Mouse (Mus musculus): ENCODE measurements around the gene Cmss1. TPM values are rescaled to one million over a fixed set of nuclear protein-coding genes. Genes with fewer than 3 reads are reported as not detected.

Gene Cmss1
- polyA plus RNA-seq, 1 experiment from 2014 or later = 47.9 TPM

- Histone ChIP-seq H3K4me2 (replicated peaks) (no peak overlapping the region), H3K4me3 (no peak overlapping the region), H3K27me3 (no peaks in the 10 kb centered on the region), H3K9me3 (no peaks in the 10 kb centered on the region), H3K27ac (replicated peaks) (no peak overlapping the region), H3K9ac (replicated peaks) (no peak overlapping the region), H3K36me3 (no peaks in the 10 kb centered on the region), H3K4me1 (no peaks in the 10 kb centered on the region)
- WGBS = 76% methylated on average over 3 of the region's 3 CpGs
- no peak for ATAC-seq (ENCODE audit: low FRiP score, low read depth)
Measured at GRCm38 (mm10) chr16:57314236-57314635, 292.4 kb downstream of the Cmss1 start.

DNA sequence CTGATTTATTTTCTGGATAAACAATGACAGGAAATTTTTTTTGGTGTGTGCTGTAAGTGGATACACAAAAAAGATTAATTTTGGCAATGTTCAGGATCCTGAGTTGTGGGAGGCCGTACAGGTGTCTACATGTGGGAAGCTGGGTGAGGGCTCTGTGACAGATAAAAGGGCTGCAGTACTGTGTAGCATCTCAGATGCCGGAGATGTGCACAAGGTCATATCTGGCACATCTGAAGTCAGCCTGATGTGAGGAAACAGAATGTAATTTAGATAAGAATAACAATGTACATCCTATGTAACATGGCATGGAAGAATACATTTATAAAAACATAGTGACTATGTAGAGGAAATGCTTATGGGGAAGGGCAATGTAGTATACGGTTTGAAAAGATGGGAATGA is 293.2 kb downstream of the Cmss1 start:
- WGBS = 96% methylated on average over 3 of the region's 3 CpGs
- H3K27ac ChIP-seq (replicated peaks) = no peak overlapping the region
- H3K36me3 ChIP-seq = no peaks in the 10 kb centered on the region
- no peaks in the 10 kb centered on the region for H3K9me3 ChIP-seq
- ATAC-seq (ENCODE audit: low FRiP score, low read depth) = no peak
- H3K4me3 ChIP-seq = no peak overlapping the region
- no peak overlapping the region for H3K4me2 ChIP-seq (replicated peaks)
- H3K9ac ChIP-seq (replicated peaks) = no peak overlapping the region
- no peaks in the 10 kb centered on the region for H3K27me3 ChIP-seq
- no peaks in the 10 kb centered on the region for H3K4me1 ChIP-seq

DNA sequence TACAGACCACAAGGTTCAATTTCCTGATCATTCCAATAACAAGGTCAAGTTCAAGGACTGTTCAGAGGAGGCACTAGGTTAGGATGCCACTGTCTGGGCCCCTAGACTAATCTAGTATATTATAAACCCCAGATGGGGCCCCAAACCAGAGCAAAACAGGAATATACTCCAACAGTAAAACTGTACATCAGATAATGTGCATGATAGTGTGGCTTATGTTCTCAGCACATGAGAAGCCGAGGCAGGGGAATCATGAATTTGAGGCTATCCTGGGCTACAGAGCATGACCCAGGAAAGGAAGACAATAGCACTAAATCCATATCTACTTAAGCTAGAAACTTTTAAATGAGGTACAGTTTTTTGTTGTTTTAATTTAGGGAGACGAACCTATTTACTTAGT is 294.5 kb downstream of the Cmss1 start:
- no peak overlapping the region for H3K9ac ChIP-seq (replicated peaks)
- H3K36me3 ChIP-seq = no peaks in the 10 kb centered on the region
- no peak for ATAC-seq (ENCODE audit: low FRiP score, low read depth)
- H3K4me1 ChIP-seq = no peaks in the 10 kb centered on the region
- no peak overlapping the region for H3K4me2 ChIP-seq (replicated peaks)
- WGBS = 87% methylated on average over 2 of the region's 2 CpGs
- H3K27me3 ChIP-seq = no peaks in the 10 kb centered on the region
- H3K9me3 ChIP-seq = no peaks in the 10 kb centered on the region
- H3K27ac ChIP-seq (replicated peaks) = no peak overlapping the region
- H3K4me3 ChIP-seq = no peak overlapping the region

DNA sequence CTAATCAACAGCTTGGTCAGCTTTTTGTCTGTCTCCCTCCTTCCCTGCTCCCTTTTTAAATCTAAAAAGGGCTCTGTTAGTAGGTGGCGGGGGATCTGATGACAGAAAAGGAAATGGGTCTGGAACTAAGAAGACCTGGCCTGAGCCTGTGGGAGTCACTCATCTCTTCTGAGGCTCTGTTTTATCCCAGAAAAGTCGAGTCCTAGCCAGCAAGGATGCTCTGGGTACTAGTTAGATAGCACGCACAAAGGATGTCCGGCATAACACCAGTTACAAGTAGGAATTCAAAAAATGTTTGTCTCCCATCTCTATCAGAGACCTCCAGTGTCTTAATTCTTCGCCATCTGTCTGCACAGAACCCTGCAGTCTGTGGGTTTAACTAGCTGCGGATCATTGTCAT is 301.2 kb downstream of the Cmss1 start:
- no peaks in the 10 kb centered on the region for H3K4me1 ChIP-seq
- WGBS = 80% methylated on average over 6 of the region's 6 CpGs
- H3K9me3 ChIP-seq = no peaks in the 10 kb centered on the region
- no peak overlapping the region for H3K9ac ChIP-seq (replicated peaks)
- no peak overlapping the region for H3K4me2 ChIP-seq (replicated peaks)
- no peaks in the 10 kb centered on the region for H3K27me3 ChIP-seq
- no peaks in the 10 kb centered on the region for H3K36me3 ChIP-seq
- ATAC-seq (ENCODE audit: low FRiP score, low read depth) = no peak
- no peak overlapping the region for H3K4me3 ChIP-seq
- H3K27ac ChIP-seq (replicated peaks) = no peak overlapping the region

GRCm38 (mm10) chr16:57303716-57304115 is 302.9 kb downstream of the Cmss1 start:
- Histone ChIP-seq H3K9ac (replicated peaks) (no peak overlapping the region), H3K4me2 (replicated peaks) (no peak overlapping the region), H3K27ac (replicated peaks) (no peak overlapping the region), H3K36me3 (no peaks in the 10 kb centered on the region), H3K27me3 (no peaks in the 10 kb centered on the region), H3K9me3 (no peaks in the 10 kb centered on the region), H3K4me1 (no peaks in the 10 kb centered on the region), H3K4me3 (no peak overlapping the region)
- WGBS = 67% methylated on average over 19 of the region's 19 CpGs
- no peak for ATAC-seq (ENCODE audit: low FRiP score, low read depth)

DNA sequence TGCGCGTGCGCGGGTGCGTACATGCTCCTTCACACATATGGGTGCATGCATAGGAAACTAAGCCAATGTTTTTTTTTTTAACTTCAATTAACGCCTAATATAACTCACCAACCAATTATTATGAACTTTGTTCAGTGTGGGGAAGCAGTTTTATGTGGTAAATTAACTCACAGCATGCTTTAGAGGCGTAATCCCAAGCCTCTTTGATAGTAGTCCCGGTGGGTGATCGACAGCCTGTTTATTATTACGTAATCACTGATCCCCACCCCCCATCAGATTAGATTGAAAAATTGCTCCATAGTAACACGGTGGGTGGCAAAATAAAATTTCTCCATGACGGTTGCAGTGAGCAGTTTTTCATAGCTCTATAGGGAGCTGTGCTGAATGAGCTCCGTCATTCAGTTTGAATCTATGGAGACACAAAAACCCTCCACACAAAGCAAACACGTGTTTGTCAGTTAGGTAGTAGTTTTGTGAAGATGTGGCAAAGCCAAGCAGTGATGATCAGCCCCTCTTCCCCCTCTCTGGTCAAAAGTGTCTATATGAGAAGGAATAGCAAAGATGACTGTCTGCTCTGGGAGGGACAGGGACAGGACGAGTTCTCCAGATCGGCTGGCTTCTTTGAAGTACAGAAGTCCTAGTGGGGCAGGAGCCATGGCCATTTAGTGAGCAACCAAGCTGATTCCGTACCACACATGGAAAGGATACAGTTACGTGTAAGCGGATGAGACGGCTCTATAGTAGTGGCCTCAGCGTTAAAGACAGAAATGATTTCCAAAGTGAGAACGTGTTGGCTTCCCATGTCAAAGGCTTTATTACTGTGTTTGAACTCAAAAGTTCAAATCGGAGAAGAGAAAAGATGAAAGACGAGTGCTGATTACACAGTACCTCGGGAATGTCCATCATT is 303.6 kb downstream of the Cmss1 start:
- no peak overlapping the region for H3K4me2 ChIP-seq (replicated peaks)
- WGBS = 77% methylated on average over 25 of the region's 25 CpGs
- no peak overlapping the region for H3K4me3 ChIP-seq
- H3K27ac ChIP-seq (replicated peaks) = no peak overlapping the region
- no peaks in the 10 kb centered on the region for H3K36me3 ChIP-seq
- ATAC-seq (ENCODE audit: low FRiP score, low read depth) = no peak
- H3K9ac ChIP-seq (replicated peaks) = no peak overlapping the region
- H3K27me3 ChIP-seq = no peaks in the 10 kb centered on the region
- H3K4me1 ChIP-seq = no peaks in the 10 kb centered on the region
- no peaks in the 10 kb centered on the region for H3K9me3 ChIP-seq

DNA sequence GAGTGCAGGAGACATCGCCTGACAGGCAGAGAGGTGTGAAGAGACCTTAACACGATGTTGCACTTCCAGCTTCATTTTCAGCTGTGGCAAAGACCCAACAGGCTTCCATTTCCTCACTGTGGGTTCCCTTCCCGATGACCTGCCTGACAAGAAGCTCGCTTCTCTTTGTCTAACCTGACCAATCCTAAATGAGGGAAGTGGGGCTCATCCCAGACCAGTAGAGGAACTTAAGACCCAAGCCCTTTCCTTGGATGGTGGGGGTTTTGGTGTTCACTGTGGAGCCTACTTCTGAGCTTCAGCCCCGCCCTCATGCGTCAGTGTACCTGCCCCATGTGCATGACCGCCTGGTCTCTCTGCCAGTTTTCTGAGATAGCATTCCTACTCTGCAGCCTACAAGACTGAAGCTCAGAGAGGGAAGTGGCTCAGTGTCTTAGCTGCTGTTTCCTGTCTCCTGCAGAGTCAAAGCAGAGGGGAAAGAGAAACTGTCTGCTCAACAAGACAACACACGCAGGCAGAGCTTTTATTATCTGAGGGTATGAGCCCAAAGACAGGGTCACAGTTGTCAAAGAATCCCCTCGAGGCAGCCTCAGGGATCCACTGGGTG is 305.1 kb downstream of the Cmss1 start:
- Histone ChIP-seq H3K4me2 (replicated peaks) (no peak overlapping the region), H3K27ac (replicated peaks) (no peak overlapping the region), H3K27me3 (no peaks in the 10 kb centered on the region), H3K9ac (replicated peaks) (no peak overlapping the region), H3K4me1 (no peaks in the 10 kb centered on the region), H3K9me3 (no peaks in the 10 kb centered on the region), H3K4me3 (no peak overlapping the region), H3K36me3 (no peaks in the 10 kb centered on the region)
- WGBS = 80% methylated on average over 9 of the region's 9 CpGs
- ATAC-seq (ENCODE audit: low FRiP score, low read depth) = no peak

GRCm38 (mm10) chr16:57295216-57295934 is 311.3 kb downstream of the Cmss1 start:
- Histone ChIP-seq H3K9ac (replicated peaks) (no peak overlapping the region), H3K9me3 (no peaks in the 10 kb centered on the region), H3K27ac (replicated peaks) (no peak overlapping the region), H3K36me3 (no peaks in the 10 kb centered on the region), H3K4me1 (no peaks in the 10 kb centered on the region), H3K27me3 (no peaks in the 10 kb centered on the region), H3K4me2 (replicated peaks) (no peak overlapping the region), H3K4me3 (no peak overlapping the region)
- ATAC-seq (ENCODE audit: low FRiP score, low read depth) = no peak
- 90% methylated on average over 10 of the region's 10 CpGs for WGBS

- 73% methylated on average over 2 of the region's 2 CpGs for WGBS
- H3K4me2 ChIP-seq (replicated peaks) = no peak within 1 kb of the TSS
- no peak for ATAC-seq (ENCODE audit: low FRiP score, low read depth)
- no peaks in the 10 kb centered on the region for H3K36me3 ChIP-seq
- no peak within 1 kb of the TSS for H3K27ac ChIP-seq (replicated peaks)
- no peaks in the 10 kb centered on the region for H3K4me1 ChIP-seq
- no peaks in the 10 kb centered on the region for H3K27me3 ChIP-seq
- H3K9ac ChIP-seq (replicated peaks) = no peak within 1 kb of the TSS
- H3K4me3 ChIP-seq = no peak within 1 kb of the TSS
- no peaks in the 10 kb centered on the region for H3K9me3 ChIP-seq
Measured at GRCm38 (mm10) chr16:57292765-57293164, 313.9 kb downstream of the Cmss1 start, which contains the start of gene Tmem30c. Gene Tmem30c, minus strand, starts transcription at chr16:57292865.

- Histone ChIP-seq H3K4me1 (no peaks in the 10 kb centered on the region), H3K27me3 (no peaks in the 10 kb centered on the region), H3K9ac (replicated peaks) (no peak overlapping the region), H3K36me3 (no peaks in the 10 kb centered on the region), H3K4me2 (replicated peaks) (no peak overlapping the region), H3K9me3 (no peaks in the 10 kb centered on the region), H3K27ac (replicated peaks) (no peak overlapping the region), H3K4me3 (no peak overlapping the region)
- WGBS = 67% methylated on average over 4 of the region's 4 CpGs
- ATAC-seq (ENCODE audit: low FRiP score, low read depth) = no peak
Measured at GRCm38 (mm10) chr16:57292296-57292695, 314.4 kb downstream of the Cmss1 start.

DNA sequence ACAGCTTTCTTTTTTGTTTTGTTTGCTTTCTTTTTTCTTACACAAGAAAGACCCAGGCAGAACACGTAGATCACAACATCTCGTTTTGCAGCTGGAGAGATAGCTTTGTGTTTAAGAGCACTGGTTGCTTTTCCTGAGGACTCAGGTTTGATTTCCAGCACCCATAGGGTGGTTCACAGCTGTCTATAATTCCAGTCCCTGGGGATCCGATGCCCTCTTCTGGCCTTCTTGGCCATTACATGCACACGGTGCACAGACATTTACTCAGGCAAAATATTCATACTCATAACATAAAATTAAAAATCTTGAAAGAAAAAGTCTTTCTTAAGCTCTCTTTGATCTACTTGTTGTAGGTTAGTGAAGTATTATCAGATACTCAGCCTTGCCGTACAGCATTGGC is 315.0 kb downstream of the Cmss1 start:
- Histone ChIP-seq H3K36me3 (no peaks in the 10 kb centered on the region), H3K27me3 (no peaks in the 10 kb centered on the region), H3K4me1 (no peaks in the 10 kb centered on the region), H3K27ac (replicated peaks) (no peak overlapping the region), H3K9me3 (no peaks in the 10 kb centered on the region), H3K4me2 (replicated peaks) (no peak overlapping the region), H3K4me3 (no peak overlapping the region), H3K9ac (replicated peaks) (no peak overlapping the region)
- no peak for ATAC-seq (ENCODE audit: low FRiP score, low read depth)
- 95% methylated on average over 5 of the region's 5 CpGs for WGBS

GRCm38 (mm10) chr16:57281417-57281816 is 325.2 kb downstream of the Cmss1 start:
- 82% methylated on average over 8 of the region's 8 CpGs for WGBS
- no peak for ATAC-seq (ENCODE audit: low FRiP score, low read depth)

More at GRCm38 (mm10) chr16:57281417-57281816, 325.2 kb downstream of the Cmss1 start:
- Histone ChIP-seq H3K36me3 (no peaks in the 10 kb centered on the region), H3K27ac (replicated peaks) (no peak overlapping the region), H3K4me2 (replicated peaks) (no peak overlapping the region), H3K9me3 (no peaks in the 10 kb centered on the region), H3K4me1 (no peaks in the 10 kb centered on the region), H3K9ac (replicated peaks) (no peak overlapping the region), H3K27me3 (no peaks in the 10 kb centered on the region), H3K4me3 (no peak overlapping the region)

Measured in midbrain, embryonic 12.5 days (tissue).